Mouse (Mus musculus) embryonic facial prominence, embryonic 14.5 days (tissue): ENCODE results near the gene Csnk2a2. TPM values are rescaled to one million over a fixed set of nuclear protein-coding genes. Genes with fewer than 3 reads are reported as not detected.
A peak's percentile ranks its signal among the peaks of the same experiment; 100 is the strongest.

Source experiments
- ATAC-seq: fragments of 200-750 bp; cut with Nextera tagmentation; 2 replicates; pipeline ENCODE4 v1.8.0; 2017; ENCODE audit warnings: low read depth, moderate number of reproducible peaks, moderate TSS enrichment
- DNase-seq: peaks from one replicate; pipeline ENCODE4 v3.0.0-alpha.2; 2015; ENCODE audit warnings: low spot score
- H3K27ac ChIP-seq: fragments of 300-500 bp; sonication (generic); replicated peaks from 2 replicates; pipeline ENCODE4 v1.5.1; 2014; ENCODE audit warnings: low read depth, mild to moderate bottlenecking, low read length, moderate library complexity
- H3K27me3 ChIP-seq: fragments of 300-500 bp; sonication (generic); replicated peaks from 2 replicates; pipeline ENCODE4 v1.6.1; 2014; ENCODE audit warnings: low read length; ENCODE audit not compliant: control insufficient read depth, insufficient read depth
- H3K36me3 ChIP-seq: fragments of 300-500 bp; sonication (generic); 2 replicates; pipeline ENCODE4 v1.6.1; 2014; ENCODE audit warnings: low read length, mixed read lengths; ENCODE audit not compliant: control insufficient read depth, insufficient read depth
- H3K4me1 ChIP-seq: fragments of 300-500 bp; sonication (generic); 2 replicates; pipeline ENCODE4 v1.6.1; 2014; ENCODE audit warnings: antibody characterized with exemption, low read length; ENCODE audit not compliant: control insufficient read depth, insufficient read depth
- H3K4me2 ChIP-seq: fragments of 300-500 bp; sonication (generic); 2 replicates; pipeline ENCODE4 v1.6.1; 2014; ENCODE audit warnings: low read depth, mild to moderate bottlenecking, low read length, moderate library complexity, mixed read lengths
- H3K4me3 ChIP-seq: fragments of 300-500 bp; sonication (generic); 2 replicates; pipeline ENCODE4 v1.5.1; 2014; ENCODE audit warnings: low read depth, mild to moderate bottlenecking, low read length
- H3K9ac ChIP-seq: fragments of 300-500 bp; sonication (generic); 2 replicates; pipeline ENCODE4 v1.6.1; 2014; ENCODE audit warnings: low read depth, mild to moderate bottlenecking, low read length, moderate library complexity, mixed read lengths
- H3K9me3 ChIP-seq: fragments of 300-500 bp; sonication (generic); 2 replicates; pipeline ENCODE4 v1.6.1; 2016; ENCODE audit warnings: low read length; ENCODE audit not compliant: control insufficient read depth
- WGBS: fragments of 180-500 bp; shearing (Covaris S2); extraction: QIAGEN DNeasy Blood & Tissue Kit; methylation state at CpG from one replicate; pipeline ENCODE4 v1.1.7; 2014; 5-methylcytosine and 5-hydroxymethylcytosine counted together
- polyA plus RNA-seq: library from polyadenylated mRNA; unstranded; fragments of >200 nt; fragmentation: Nextera tagmentation; extraction: Ambion mirVana; gene quantifications from 2 replicates; pipeline ENCODE4 v1.2.1, GENCODE M21; 2014

Csnk2a2 gene
- polyA plus RNA-seq: 18.7 and 22.5 TPM in 2 replicates

GRCm38 (mm10) chr8:95490006-95490405 lies at the start of gene Csnk2a2:
TSS of gene Csnk2a2 (minus strand) at chr8:95490039.
- DNase-seq (no peak), ATAC-seq (no peak)
- Histone ChIP-seq H3K27me3 (no peaks in the 10 kb centered on the region), H3K27ac (no peak within 1 kb of the TSS), H3K4me3 (peak within 1 kb of the TSS; percentile 87), H3K4me2 (peak within 1 kb of the TSS; percentile 72), H3K4me1 (peaks cover 8% of the 10 kb centered on the region), H3K9me3 (no peaks in the 10 kb centered on the region), H3K36me3 (peaks cover 17% of the 10 kb centered on the region; the same call in 1 of the 2 replicates), H3K9ac (peak within 1 kb of the TSS; percentile 95)
- 79% methylated on average over 5 of the region's 5 CpGs for WGBS

- no peak overlapping the region for H3K9ac ChIP-seq
- H3K9me3 ChIP-seq: no peaks in the 10 kb centered on the region
- DNase-seq (no peak), ATAC-seq (no peak)
- H3K27me3 ChIP-seq: no peaks in the 10 kb centered on the region
- H3K4me3 ChIP-seq: no peak overlapping the region
- H3K4me1 ChIP-seq: no peaks in the 10 kb centered on the region
- no peaks in the 10 kb centered on the region for H3K36me3 ChIP-seq
- WGBS: 74% methylated on average over 5 of the region's 5 CpGs
- no peak overlapping the region for H3K27ac ChIP-seq
- no peak overlapping the region for H3K4me2 ChIP-seq
Observed at GRCm38 (mm10) chr8:95539487-95539886, 49.6 kb upstream of the Csnk2a2 start.

DNA sequence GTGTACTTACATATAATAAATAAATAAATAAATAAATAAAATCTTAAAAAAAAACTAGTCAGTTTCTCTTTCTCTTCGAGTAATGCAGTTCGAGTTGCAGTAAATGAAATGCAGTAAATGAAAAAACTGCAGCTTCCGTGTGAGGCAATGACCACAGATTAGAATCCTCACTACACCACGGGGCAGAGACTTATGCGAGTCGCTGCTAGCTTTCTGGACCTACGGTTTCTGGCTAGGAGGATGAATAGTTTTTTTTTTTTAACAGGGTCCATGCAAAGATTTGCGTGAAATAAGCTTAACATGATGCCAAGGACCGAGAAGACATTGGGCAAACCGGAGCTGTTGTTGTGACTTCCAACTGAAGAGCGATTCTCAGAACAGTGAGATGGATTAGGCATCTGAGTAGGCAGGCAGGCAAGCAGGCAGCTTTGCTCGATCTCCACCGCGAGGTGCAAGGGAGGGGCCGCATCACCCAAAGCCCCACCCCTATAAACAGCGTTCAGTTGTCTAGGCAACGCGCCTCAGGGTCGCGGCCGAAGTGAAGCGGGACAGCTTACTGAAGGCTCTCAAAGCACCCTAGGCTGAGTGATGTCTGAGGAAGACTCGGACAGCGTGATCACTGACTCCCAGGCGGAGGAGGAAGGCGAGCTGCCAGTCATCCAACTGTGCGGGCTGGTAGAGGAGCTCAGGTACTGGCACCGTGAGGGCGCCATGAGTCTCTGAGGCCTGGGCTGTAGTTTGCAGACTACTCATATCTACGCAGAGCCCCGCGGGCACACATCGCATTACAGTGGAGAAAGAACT lies 43.9 kb upstream of the Csnk2a2 start, which contains the start of gene Ccdc113:
Gene Ccdc113, plus strand, starts transcription at position 502 of the 804 bp plus-strand sequence.
- ATAC-seq (peak; percentile 92), DNase-seq (peak; percentile 77)
- Histone ChIP-seq H3K27me3 (no peaks in the 10 kb centered on the region), H3K36me3 (no peaks in the 10 kb centered on the region), H3K9ac (peak within 1 kb of the TSS; percentile 62), H3K27ac (no peak within 1 kb of the TSS), H3K4me2 (peak within 1 kb of the TSS; percentile 58), H3K4me3 (peak within 1 kb of the TSS; percentile 46), H3K4me1 (no peaks in the 10 kb centered on the region), H3K9me3 (no peaks in the 10 kb centered on the region)
- 6% methylated on average over 33 of the region's 33 CpGs for WGBS

GRCm38 (mm10) chr8:95532206-95532605 lies 42.4 kb upstream of the Csnk2a2 start:
- 66% methylated on average over 4 of the region's 4 CpGs for WGBS
- no peaks in the 10 kb centered on the region for H3K27me3 ChIP-seq
- no peak overlapping the region for H3K4me3 ChIP-seq
- H3K4me1 ChIP-seq: no peaks in the 10 kb centered on the region
- no peak overlapping the region for H3K4me2 ChIP-seq
- DNase-seq: no peak
- ATAC-seq: no peak
- H3K27ac ChIP-seq: no peak overlapping the region
- H3K36me3 ChIP-seq: no peaks in the 10 kb centered on the region
- H3K9me3 ChIP-seq: no peaks in the 10 kb centered on the region
- H3K9ac ChIP-seq: no peak overlapping the region

GRCm38 (mm10) chr8:95528750-95529310 lies 39.0 kb upstream of the Csnk2a2 start:
- no peak for ATAC-seq
- H3K27me3 ChIP-seq: no peaks in the 10 kb centered on the region
- H3K27ac ChIP-seq: no peak overlapping the region
- 60% methylated on average over 9 of the region's 9 CpGs for WGBS
- DNase-seq: no peak
- no peak overlapping the region for H3K4me3 ChIP-seq
- H3K36me3 ChIP-seq: no peaks in the 10 kb centered on the region
- H3K9me3 ChIP-seq: no peaks in the 10 kb centered on the region
- H3K4me2 ChIP-seq: no peak overlapping the region
- no peak overlapping the region for H3K9ac ChIP-seq
- no peaks in the 10 kb centered on the region for H3K4me1 ChIP-seq

- Histone ChIP-seq H3K27me3 (no peaks in the 10 kb centered on the region), H3K4me1 (no peaks in the 10 kb centered on the region), H3K36me3 (no peaks in the 10 kb centered on the region), H3K4me2 (no peak overlapping the region), H3K9me3 (no peaks in the 10 kb centered on the region), H3K9ac (no peak overlapping the region), H3K27ac (no peak overlapping the region), H3K4me3 (no peak overlapping the region)
- DNase-seq: no peak
- WGBS: 89% methylated on average over 10 of the region's 10 CpGs
- no peak for ATAC-seq
Observed at GRCm38 (mm10) chr8:95528194-95528593, 38.4 kb upstream of the Csnk2a2 start.

GRCm38 (mm10) chr8:95523991-95524390 lies 34.2 kb upstream of the Csnk2a2 start:
- Histone ChIP-seq H3K9me3 (no peaks in the 10 kb centered on the region), H3K27me3 (no peaks in the 10 kb centered on the region), H3K36me3 (no peaks in the 10 kb centered on the region), H3K27ac (no peak overlapping the region), H3K4me2 (no peak overlapping the region), H3K9ac (no peak overlapping the region), H3K4me3 (no peak overlapping the region), H3K4me1 (no peaks in the 10 kb centered on the region)
- DNase-seq (no peak), ATAC-seq (no peak)
- 91% methylated on average over 4 of the region's 4 CpGs for WGBS

DNA sequence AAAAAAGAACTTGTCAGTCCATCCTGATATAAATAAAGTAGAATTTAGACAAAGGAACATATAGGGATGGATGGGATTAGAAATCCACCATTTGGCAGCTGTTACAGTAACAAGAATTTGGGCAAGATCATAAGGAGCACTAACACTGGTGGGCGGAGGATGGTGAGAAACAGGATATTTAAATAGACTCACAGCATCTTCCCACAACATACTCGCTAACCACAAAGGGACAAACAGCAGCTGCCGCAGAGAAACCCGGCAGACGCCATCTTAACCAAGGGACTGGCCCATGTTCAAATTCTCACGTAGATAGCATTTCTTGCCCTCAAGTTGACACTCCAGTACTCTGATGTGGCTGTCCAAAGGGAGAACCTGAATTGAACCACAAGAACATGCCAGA lies 27.1 kb upstream of the Csnk2a2 start:
- ATAC-seq (no peak), DNase-seq (peak; percentile 16)
- WGBS: 77% methylated on average over 6 of the region's 6 CpGs
- Histone ChIP-seq H3K9me3 (no peaks in the 10 kb centered on the region), H3K27me3 (no peaks in the 10 kb centered on the region), H3K4me2 (no peak overlapping the region), H3K4me1 (no peaks in the 10 kb centered on the region), H3K4me3 (no peak overlapping the region), H3K9ac (no peak overlapping the region), H3K27ac (no peak overlapping the region), H3K36me3 (no peaks in the 10 kb centered on the region)
